Mouse (Mus musculus) adrenal gland (tissue): ENCODE measurements around the gene Mitf.

Experiments
- intact Hi-C: fragments of 180-260 bp; cut with DNase I; formaldehyde crosslinking; loops from one replicate; pipeline ENCODE4 v1.15.1; 2025

Mitf gene

GRCm38 (mm10) chr6:97877492-97877891, 70.6 kb downstream of the Mitf start:
- intact Hi-C loops = no loop called here

GRCm38 (mm10) chr6:97880363-97880762, 73.5 kb downstream of the Mitf start:
- intact Hi-C loops = no loop called here

GRCm38 (mm10) chr6:97881935-97882334, 75.1 kb downstream of the Mitf start:
- intact Hi-C loops = no loop called here

- intact Hi-C loops = no loop called here
These were observed 76.1 kb downstream of the Mitf start for GRCm38 (mm10) chr6:97882931-97883330.

- intact Hi-C loops = no loop called here
These were observed 76.6 kb downstream of the Mitf start for GRCm38 (mm10) chr6:97883496-97883895.

- intact Hi-C loops = no loop called here
These were observed 78.1 kb downstream of the Mitf start for GRCm38 (mm10) chr6:97884971-97885370.

GRCm38 (mm10) chr6:97885606-97886005, 78.8 kb downstream of the Mitf start:
- intact Hi-C loops = no loop called here

- intact Hi-C loops = no loop called here
These were observed 81.0 kb downstream of the Mitf start for GRCm38 (mm10) chr6:97887893-97888292.

GRCm38 (mm10) chr6:97888596-97888995, 81.7 kb downstream of the Mitf start:
- intact Hi-C loops = no loop called here

- intact Hi-C loops = no loop called here
These were observed 86.7 kb downstream of the Mitf start for GRCm38 (mm10) chr6:97893546-97893945.

GRCm38 (mm10) chr6:97897191-97897590, 90.3 kb downstream of the Mitf start:
- intact Hi-C loops = no loop called here

GRCm38 (mm10) chr6:97898085-97898484, 91.2 kb downstream of the Mitf start:
- intact Hi-C loops = no loop called here

GRCm38 (mm10) chr6:97901561-97901960, 94.7 kb downstream of the Mitf start:
- intact Hi-C loops = no loop called here

- intact Hi-C loops = no loop called here
These were observed 95.4 kb downstream of the Mitf start for GRCm38 (mm10) chr6:97902205-97902604.

GRCm38 (mm10) chr6:97914768-97915167, 107.9 kb downstream of the Mitf start:
- intact Hi-C loops = no loop called here

GRCm38 (mm10) chr6:97916386-97916903, 109.6 kb downstream of the Mitf start:
- intact Hi-C loops = no loop called here

- intact Hi-C loops = no loop called here
These were observed 111.2 kb downstream of the Mitf start for GRCm38 (mm10) chr6:97918051-97918450.

GRCm38 (mm10) chr6:97918481-97918880, 111.6 kb downstream of the Mitf start:
- intact Hi-C loops = no loop called here

- intact Hi-C loops = no loop called here
These were observed 112.4 kb downstream of the Mitf start for GRCm38 (mm10) chr6:97919287-97919686.

- intact Hi-C loops = no loop called here
These were observed 114.7 kb downstream of the Mitf start for GRCm38 (mm10) chr6:97921591-97921990.

GRCm38 (mm10) chr6:97924221-97924620, 117.4 kb downstream of the Mitf start:
- intact Hi-C loops = no loop called here

GRCm38 (mm10) chr6:97929051-97929450, 122.2 kb downstream of the Mitf start:
- intact Hi-C loops = no loop called here

- intact Hi-C loops = no loop called here
These were observed 122.6 kb downstream of the Mitf start for GRCm38 (mm10) chr6:97929466-97929865.

- intact Hi-C loops = no loop called here
These were observed 130.3 kb downstream of the Mitf start for GRCm38 (mm10) chr6:97937139-97937538.
